Mouse (Mus musculus) heart, embryonic 14.5 days (tissue): Measurements from ENCODE around the gene Ccndbp1. TPM values are rescaled to one million over a fixed set of nuclear protein-coding genes. Genes with fewer than 3 reads are reported as not detected.

Experiments
- ATAC-seq: fragments of 200-750 bp; cut with Nextera tagmentation; 2 replicates; pipeline ENCODE4 v1.8.0; 2017; ENCODE audit warnings: low read depth, moderate TSS enrichment; ENCODE audit not compliant: insufficient number of reproducible peaks, insufficient read depth, low FRiP score
- H3K27ac ChIP-seq, 2 experiments: fragments of 200-500 bp in 1 of 2; fragments of 300-500 bp in 1 of 2; sonication (generic) in 1 of 2; replicated peaks in 1 of 2; 2 replicates each; pipeline ENCODE4 v1.5.1; 2012 to 2014; ENCODE audit warnings: low read depth in 2 of 2, low read length in 2 of 2, control low read depth in 1 of 2, mild to moderate bottlenecking in 1 of 2, mixed read lengths in 1 of 2; ENCODE audit not compliant: control insufficient read depth in 1 of 2, insufficient read depth in 1 of 2
- H3K27me3 ChIP-seq: fragments of 300-500 bp; sonication (generic); 2 replicates; pipeline ENCODE4 v1.6.1; 2014; ENCODE audit warnings: mild to moderate bottlenecking, low read length, control low read depth; ENCODE audit not compliant: control insufficient read depth, insufficient read depth
- H3K36me3 ChIP-seq: fragments of 300-500 bp; sonication (generic); 2 replicates; pipeline ENCODE4 v1.6.1; 2014; ENCODE audit warnings: mild to moderate bottlenecking, control low read depth, low read length, mixed read lengths; ENCODE audit not compliant: control insufficient read depth, insufficient read depth
- H3K4me1 ChIP-seq, 2 experiments: fragments of 200-500 bp in 1 of 2; fragments of 300-500 bp in 1 of 2; sonication (generic) in 1 of 2; 2 replicates each; pipeline ENCODE4 v1.6.1; 2012 to 2014; ENCODE audit warnings: low read length in 2 of 2, control low read depth in 1 of 2, mixed read lengths in 1 of 2; ENCODE audit not compliant: control insufficient read depth in 2 of 2, insufficient read depth in 2 of 2
- H3K4me2 ChIP-seq: fragments of 300-500 bp; sonication (generic); 2 replicates; pipeline ENCODE4 v1.6.1; 2014; ENCODE audit warnings: mild to moderate bottlenecking, low read length
- H3K4me3 ChIP-seq, 2 experiments: fragments of 200-500 bp in 1 of 2; fragments of 300-500 bp in 1 of 2; sonication (generic) in 1 of 2; 2 replicates each; pipeline ENCODE4 v1.5.1; 2012 to 2014; ENCODE audit warnings: low read length in 2 of 2, mild to moderate bottlenecking in 2 of 2, control low read depth in 1 of 2, low read depth in 1 of 2, moderate library complexity in 1 of 2; ENCODE audit not compliant: control insufficient read depth in 1 of 2, insufficient read depth in 1 of 2
- H3K9ac ChIP-seq: fragments of 300-500 bp; sonication (generic); 2 replicates; pipeline ENCODE4 v1.6.1; 2014; ENCODE audit warnings: mild to moderate bottlenecking, low read length
- H3K9me3 ChIP-seq: fragments of 300-500 bp; sonication (generic); 2 replicates; pipeline ENCODE4 v1.6.1; 2016; ENCODE audit warnings: low read length, control low read depth; ENCODE audit not compliant: control insufficient read depth
- WGBS: fragments of 180-500 bp; shearing (Covaris S2); extraction: QIAGEN DNeasy Blood & Tissue Kit; methylation state at CpG from one replicate; pipeline ENCODE4 v1.1.7; 2014; 5-methylcytosine and 5-hydroxymethylcytosine counted together
- polyA plus RNA-seq: library from polyadenylated mRNA; unstranded; fragments of >200 nt; fragmentation: Nextera tagmentation; extraction: Ambion mirVana; gene quantifications from 2 replicates; pipeline ENCODE4 v1.2.1, GENCODE M21; 2014

The Ccndbp1 gene
- polyA plus RNA-seq, 1 experiment from 2014 or later, result 43.7 TPM

- Histone ChIP-seq H3K4me1 (no peaks in the 10 kb centered on the region), H3K9me3 (no peaks in the 10 kb centered on the region), H3K36me3 (no peaks in the 10 kb centered on the region), H3K27ac (no peak overlapping the region), H3K9ac (no peak overlapping the region), H3K4me2 (no peak overlapping the region), H3K27me3 (no peaks in the 10 kb centered on the region), H3K4me3 (no peak overlapping the region)
- 62% methylated on average over 2 of the region's 2 CpGs for WGBS
- no peak for ATAC-seq
These were observed 4.6 kb upstream of the Ccndbp1 start for GRCm38 (mm10) chr2:121003586-121003985.

- Histone ChIP-seq H3K36me3 (no peaks in the 10 kb centered on the region), H3K4me2 (no peak overlapping the region), H3K9ac (no peak overlapping the region), H3K4me3 (no peak overlapping the region), H3K9me3 (no peaks in the 10 kb centered on the region), H3K27ac (no peak overlapping the region), H3K4me1 (peaks cover 2 to 5% of the 10 kb centered on the region in 2 experiments), H3K27me3 (no peaks in the 10 kb centered on the region)
- 74% methylated on average over 7 of the region's 7 CpGs for WGBS
- no peak for ATAC-seq
These were observed 4.0 kb upstream of the Ccndbp1 start for GRCm38 (mm10) chr2:121004018-121004811.

- Histone ChIP-seq H3K4me1 (peaks cover 2 to 5% of the 10 kb centered on the region in 2 experiments), H3K9me3 (no peaks in the 10 kb centered on the region), H3K4me2 (no peak overlapping the region), H3K27me3 (no peaks in the 10 kb centered on the region), H3K27ac (no peak overlapping the region), H3K9ac (no peak overlapping the region), H3K36me3 (peaks cover 10% of the 10 kb centered on the region; the same call in 1 of the 2 replicates), H3K4me3 (no peak overlapping the region)
- 79% methylated on average over 1 of the region's 1 CpGs for WGBS
- ATAC-seq, result no peak
These were observed 1.2 kb upstream of the Ccndbp1 start for GRCm38 (mm10) chr2:121006986-121007385.

GRCm38 (mm10) chr2:121008664-121009007 is 433 bp downstream of the Ccndbp1 start:
- H3K9ac ChIP-seq, result peak overlapping the region; percentile 80
- peak overlapping the region in 1 of 2 experiments; percentile 17; a peak in 1 of 4 replicates for H3K27ac ChIP-seq
- ATAC-seq, result no peak
- peak overlapping the region; percentile 76 for H3K4me2 ChIP-seq
- H3K27me3 ChIP-seq, result no peaks in the 10 kb centered on the region
- H3K4me3 ChIP-seq, result peak overlapping the region; percentile 89 to 90
- 1% methylated on average over 12 of the region's 12 CpGs for WGBS
- H3K4me1 ChIP-seq, result peaks cover 2 to 5% of the 10 kb centered on the region in 2 experiments
- H3K36me3 ChIP-seq, result peaks cover 24% of the 10 kb centered on the region
- H3K9me3 ChIP-seq, result no peaks in the 10 kb centered on the region

GRCm38 (mm10) chr2:121009071-121009677 is 971 bp downstream of the Ccndbp1 start:
- Histone ChIP-seq H3K4me1 (peaks cover 2 to 5% of the 10 kb centered on the region in 2 experiments), H3K9me3 (no peaks in the 10 kb centered on the region), H3K36me3 (peaks cover 29% of the 10 kb centered on the region), H3K4me3 (peak overlapping the region; percentile 89 to 90), H3K9ac (peak overlapping the region; percentile 80), H3K27me3 (no peaks in the 10 kb centered on the region), H3K4me2 (peak overlapping the region; percentile 76), H3K27ac (no peak overlapping the region)
- 20% methylated on average over 5 of the region's 5 CpGs for WGBS
- no peak for ATAC-seq

- Histone ChIP-seq H3K36me3 (peaks cover 53% of the 10 kb centered on the region), H3K4me2 (no peak overlapping the region)
- ATAC-seq, result no peak
These were observed 4.5 kb downstream of the Ccndbp1 start for GRCm38 (mm10) chr2:121012676-121013075.

GRCm38 (mm10) chr2:121015507-121015906 is 7.3 kb downstream of the Ccndbp1 start:
- Histone ChIP-seq H3K4me1 (no peaks in the 10 kb centered on the region), H3K4me3 (no peak overlapping the region), H3K9me3 (peaks cover 2% of the 10 kb centered on the region; the same call in 1 of the 2 replicates), H3K27ac (no peak overlapping the region), H3K27me3 (no peaks in the 10 kb centered on the region), H3K9ac (no peak overlapping the region), H3K4me2 (no peak overlapping the region), H3K36me3 (peaks cover 54% of the 10 kb centered on the region)
- 74% methylated on average over 2 of the region's 2 CpGs for WGBS
- no peak for ATAC-seq

More at GRCm38 (mm10) chr2:121012676-121013075, 4.5 kb downstream of the Ccndbp1 start:
- no peaks in the 10 kb centered on the region for H3K9me3 ChIP-seq
- no peaks in the 10 kb centered on the region for H3K27me3 ChIP-seq
- H3K27ac ChIP-seq, result no peak overlapping the region
- H3K9ac ChIP-seq, result no peak overlapping the region
- H3K4me3 ChIP-seq, result no peak overlapping the region
- peaks cover 2 to 5% of the 10 kb centered on the region in 2 experiments for H3K4me1 ChIP-seq
- WGBS, result 85% methylated on average over 9 of the region's 9 CpGs
